Mouse (Mus musculus) thymus, postnatal 36 days (tissue): Measurements from ENCODE around the gene Pde4dip.

Source experiments
- DNase-seq, 2 experiments: peaks; one replicate each; pipeline ENCODE4 v3.0.0; 2022; ENCODE audit warnings: mixed read lengths in 2 of 2

Pde4dip gene

GRCm38 (mm10) chr3:97742841-97743240 lies 145.7 kb downstream of the Pde4dip start:
- DNase-seq = no peak

GRCm38 (mm10) chr3:97735575-97735974 lies 152.9 kb downstream of the Pde4dip start:
- no peak for DNase-seq

- DNase-seq = no peak
Measured at GRCm38 (mm10) chr3:97734259-97734658, 154.2 kb downstream of the Pde4dip start.

GRCm38 (mm10) chr3:97732622-97733021 lies 155.9 kb downstream of the Pde4dip start:
- DNase-seq = no peak

GRCm38 (mm10) chr3:97730624-97731023 lies 157.9 kb downstream of the Pde4dip start:
- DNase-seq = no peak

- no peak for DNase-seq
Measured at GRCm38 (mm10) chr3:97730131-97730530, 158.4 kb downstream of the Pde4dip start.

GRCm38 (mm10) chr3:97727801-97728200 lies 160.7 kb downstream of the Pde4dip start:
- DNase-seq = no peak

GRCm38 (mm10) chr3:97719116-97719515 lies 169.4 kb downstream of the Pde4dip start:
- no peak for DNase-seq

GRCm38 (mm10) chr3:97715922-97716321 lies 172.6 kb downstream of the Pde4dip start:
- DNase-seq = no peak

- DNase-seq = no peak
Measured at GRCm38 (mm10) chr3:97710881-97711280, 177.6 kb downstream of the Pde4dip start.

- no peak for DNase-seq
Measured at GRCm38 (mm10) chr3:97710134-97710533, 178.4 kb downstream of the Pde4dip start.

- DNase-seq = no peak
Measured at GRCm38 (mm10) chr3:97706561-97706960, 181.9 kb downstream of the Pde4dip start.

- no peak for DNase-seq
Measured at GRCm38 (mm10) chr3:97705508-97705907, 183.0 kb downstream of the Pde4dip start.

- DNase-seq = no peak
Measured at GRCm38 (mm10) chr3:97702448-97703080, 185.9 kb downstream of the Pde4dip start.

GRCm38 (mm10) chr3:97701198-97701597 lies 187.3 kb downstream of the Pde4dip start:
- DNase-seq = no peak

- no peak for DNase-seq
Measured at GRCm38 (mm10) chr3:97699061-97699460, 189.4 kb downstream of the Pde4dip start.

- no peak for DNase-seq
Measured at GRCm38 (mm10) chr3:97697291-97697690, 191.2 kb downstream of the Pde4dip start.

- no peak for DNase-seq
Measured at GRCm38 (mm10) chr3:97696866-97697265, 191.6 kb downstream of the Pde4dip start.

- no peak for DNase-seq
Measured at GRCm38 (mm10) chr3:97693806-97694205, 194.7 kb downstream of the Pde4dip start.

GRCm38 (mm10) chr3:97691443-97692017 lies 197.0 kb downstream of the Pde4dip start:
- DNase-seq = no peak

- DNase-seq = no peak
Measured at GRCm38 (mm10) chr3:97690590-97690989, 197.9 kb downstream of the Pde4dip start.

GRCm38 (mm10) chr3:97689289-97689688 lies 199.2 kb downstream of the Pde4dip start:
- DNase-seq = no peak

- DNase-seq = no peak
Measured at GRCm38 (mm10) chr3:97686372-97687117, 202.0 kb downstream of the Pde4dip start.

GRCm38 (mm10) chr3:97683560-97684195 lies 204.8 kb downstream of the Pde4dip start:
- no peak for DNase-seq
